Mouse (Mus musculus) left cerebral cortex, adult 2 months (tissue): Measurements from ENCODE around the gene Ctdsp1. TPM values are rescaled to one million over a fixed set of nuclear protein-coding genes. Genes with fewer than 3 reads are reported as not detected.
"Not testable (repeated sequence)": the region's sequence is repeated elsewhere in the genome, so short reads cannot be mapped to it uniquely, and the experiment has no call there.

Experiments used
- DNase-seq, 2 experiments: peaks; one replicate each; pipeline ENCODE4 v3.0.0; 2021 to 2022; ENCODE audit warnings: low spot score in 2 of 2, mixed read lengths in 1 of 2; ENCODE audit errors: extremely low spot score in 1 of 2
- H3K27ac ChIP-seq: fragments of 200-600 bp; 2 replicates; pipeline ENCODE4 v1.8.1; 2022
- H3K4me3 ChIP-seq: fragments of 200-600 bp; 2 replicates; pipeline ENCODE4 v1.8.1; 2022
- CTCF ChIP-seq: fragments of 200-600 bp; IDR thresholded peaks from 2 replicates; pipeline ENCODE4 v1.8.1; 2022; ENCODE audit warnings: antibody characterized with exemption, mild to moderate bottlenecking, moderate library complexity
- intact Hi-C: fragments of 180-260 bp; cut with DNase I; formaldehyde crosslinking; loops from one replicate; pipeline ENCODE4 v1.15.1; 2025
- total RNA-seq, 2 experiments: library from RNA; stranded (reverse); gene quantifications; 2 replicates each; pipeline ENCODE4 v1.2.3; 2021

Ctdsp1 gene
- total RNA-seq, 2 experiments from 2014 or later, result 21.6 to 25.6 TPM

DNA sequence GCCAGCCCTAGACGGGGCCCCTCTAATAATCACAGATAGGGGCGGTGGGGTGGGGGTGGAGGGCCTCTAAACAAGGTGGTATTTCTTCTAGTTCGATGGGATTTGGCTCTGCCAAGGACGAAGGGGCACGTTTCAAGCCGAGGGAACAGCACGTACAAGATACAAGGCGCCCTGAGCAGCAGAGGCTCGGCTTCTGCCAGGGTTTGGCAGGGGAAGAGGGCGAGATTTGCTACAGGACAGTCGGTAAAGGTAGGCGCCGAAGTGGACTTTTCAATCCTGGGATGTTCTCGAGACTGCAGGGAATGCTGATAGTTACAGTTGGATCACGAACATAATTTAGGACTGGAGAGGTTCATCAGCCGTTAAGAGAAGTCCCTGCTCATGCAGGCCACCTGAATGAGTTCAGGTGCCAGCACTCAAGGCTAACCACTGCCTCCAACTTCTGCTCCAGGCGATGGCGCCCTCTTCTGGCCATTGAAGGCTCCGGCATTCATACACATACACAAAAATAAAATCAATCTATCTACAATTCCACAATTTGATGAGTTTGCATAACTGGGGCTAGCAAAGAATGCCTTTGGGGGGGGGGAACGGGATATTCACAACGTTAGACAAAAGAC is 912 bp upstream of the Ctdsp1 start:
- Histone ChIP-seq H3K27ac (peak overlapping the region; percentile 28), H3K4me3 (no peak overlapping the region)
- peak; percentile 53 for TF ChIP-seq CTCF
- intact Hi-C loops, result loop anchor here (2.0 to 5.0 kb wide), 2 partner anchors 62 to 153 kb away; partner anchors contain the start of gene Arpc2
- no peak for DNase-seq

DNA sequence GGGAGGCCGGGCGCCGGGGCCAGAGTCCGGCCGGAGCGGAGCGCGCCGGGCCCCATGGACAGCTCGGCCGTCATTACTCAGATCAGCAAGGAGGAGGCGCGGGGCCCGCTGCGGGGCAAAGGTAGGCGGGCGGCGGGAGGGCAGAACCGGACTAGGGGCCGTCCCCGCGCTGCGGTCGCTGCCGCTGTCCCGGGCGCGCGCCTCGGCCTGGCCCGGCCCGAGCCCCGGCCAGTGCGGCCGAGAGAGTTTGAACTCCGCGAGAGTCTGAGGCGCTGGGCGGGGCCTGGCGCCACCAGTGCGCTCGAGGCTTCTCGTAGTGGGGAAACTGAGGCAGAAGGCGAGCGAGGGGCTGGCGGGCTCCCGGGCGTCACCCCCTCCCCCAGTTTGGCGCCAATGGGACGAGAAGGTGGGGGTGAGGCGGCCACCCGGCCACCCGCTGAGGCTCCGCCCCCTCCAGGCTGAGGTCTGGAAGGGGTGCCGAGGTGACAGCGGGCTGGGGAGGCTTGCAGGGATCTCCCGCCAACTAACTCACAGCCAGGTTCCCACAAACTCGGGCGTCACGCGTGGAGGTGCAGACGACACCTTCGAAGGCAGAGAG is 634 bp downstream of the Ctdsp1 start:
- TF ChIP-seq CTCF, result no peak
- peak in 1 of 2 experiments; percentile 51 for DNase-seq
- intact Hi-C loops, result loop anchor here (2.0 to 5.0 kb wide), 2 partner anchors 61 to 155 kb away; partner anchors contain the start of gene Arpc2
- Histone ChIP-seq H3K27ac (peak overlapping the region; percentile 92), H3K4me3 (peak overlapping the region; percentile 91)

DNA sequence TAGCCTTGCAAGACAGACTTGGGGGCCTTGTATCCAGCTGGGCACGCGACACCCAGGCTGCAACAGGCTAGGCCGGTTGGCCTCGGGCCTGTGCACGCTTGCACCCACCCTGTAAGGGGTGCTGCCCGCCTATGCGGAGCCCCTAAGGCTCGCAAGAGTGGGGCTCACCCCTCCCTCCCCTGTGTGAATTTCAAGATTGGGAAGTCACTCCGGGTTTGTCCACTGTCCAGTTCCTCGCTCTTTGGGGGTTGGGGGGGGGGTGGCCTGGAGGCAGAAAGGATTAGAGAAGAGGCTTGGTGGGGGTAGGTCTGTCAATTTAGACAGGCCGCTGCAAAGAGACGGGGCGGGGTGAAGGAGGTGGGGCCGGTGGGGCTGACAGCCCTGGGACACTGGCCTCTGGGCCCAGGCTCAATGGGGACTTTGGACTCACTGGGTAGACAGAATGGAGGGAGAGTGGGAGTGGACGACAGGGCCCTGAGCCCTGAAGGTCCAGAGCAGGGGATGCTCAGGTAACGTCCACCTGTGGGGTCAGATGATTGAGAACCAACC is 1.2 kb downstream of the Ctdsp1 start:
- Histone ChIP-seq H3K4me3 (peak overlapping the region; percentile 91), H3K27ac (peak overlapping the region; percentile 92)
- TF ChIP-seq CTCF, result no peak
- intact Hi-C loops, result loop anchor here (5.0 kb wide), 1 partner anchor 155 kb away; the partner anchor contains the start of gene Arpc2
- DNase-seq, result no peak

DNA sequence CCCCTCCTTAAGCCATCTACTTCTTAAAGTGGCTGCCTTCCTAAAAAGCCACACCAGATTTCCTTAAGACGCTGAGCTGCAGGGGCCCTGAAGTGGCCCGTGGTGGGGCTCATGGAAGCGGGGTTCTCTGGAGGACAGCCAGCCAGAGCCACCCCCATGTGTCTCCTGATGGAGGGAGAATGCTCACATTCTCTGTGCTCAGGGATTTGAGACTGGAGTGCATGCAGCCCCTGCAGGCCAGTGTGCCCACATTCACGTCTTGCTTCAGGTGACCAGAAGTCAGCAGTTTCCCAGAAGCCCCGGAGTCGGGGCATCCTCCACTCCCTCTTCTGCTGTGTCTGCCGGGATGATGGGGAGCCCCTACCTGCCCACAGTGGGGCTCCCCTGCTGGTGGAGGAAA is 1.7 kb downstream of the Ctdsp1 start:
- Histone ChIP-seq H3K4me3 (peak overlapping the region; percentile 91), H3K27ac (peak overlapping the region; percentile 55)
- intact Hi-C loops, result loop anchor here (5.0 kb wide), 1 partner anchor 156 kb away; the partner anchor contains the start of gene Arpc2
- no peak for TF ChIP-seq CTCF
- no peak for DNase-seq

DNA sequence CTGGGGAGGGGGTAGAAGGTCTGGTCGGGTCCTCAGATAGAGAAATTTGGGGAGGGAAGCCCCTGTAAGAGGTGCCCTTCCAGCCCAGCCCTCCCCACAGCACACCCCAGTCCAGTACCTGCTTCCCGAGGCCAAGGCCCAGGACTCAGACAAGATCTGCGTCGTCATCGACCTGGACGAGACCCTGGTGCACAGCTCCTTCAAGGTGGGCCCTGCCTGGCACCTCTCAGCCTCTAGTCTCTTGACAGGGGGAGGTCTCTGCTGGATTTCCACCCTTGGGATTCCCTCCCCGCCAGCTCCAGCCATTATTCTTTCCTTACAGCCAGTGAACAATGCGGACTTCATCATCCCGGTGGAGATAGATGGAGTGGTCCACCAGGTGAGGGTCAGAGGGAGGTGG is 2.4 kb downstream of the Ctdsp1 start:
- TF ChIP-seq CTCF, result no peak
- intact Hi-C loops, result loop anchor here (5.0 kb wide), 1 partner anchor 156 kb away; the partner anchor contains the start of gene Arpc2
- no peak overlapping the region for H3K27ac ChIP-seq
- H3K4me3 ChIP-seq, result no peak overlapping the region
- DNase-seq, result no peak

DNA sequence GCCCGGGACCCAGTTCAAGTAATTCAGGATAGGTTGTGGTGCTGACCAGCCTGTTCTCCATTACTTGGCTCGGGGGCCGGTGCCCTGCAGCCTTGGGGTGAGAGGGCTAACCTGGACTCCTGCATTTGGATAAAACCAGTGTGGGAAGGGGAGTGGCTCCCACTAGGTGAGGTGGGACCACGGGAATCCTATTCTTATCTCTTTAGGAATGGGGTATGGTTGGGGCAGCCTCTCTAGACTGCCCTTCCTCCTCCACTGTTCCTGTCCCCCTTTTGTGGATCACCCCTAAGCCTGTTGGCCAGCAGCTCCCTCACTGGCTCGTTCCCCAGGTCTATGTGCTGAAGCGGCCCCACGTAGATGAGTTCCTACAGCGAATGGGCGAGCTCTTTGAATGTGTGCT is 3.0 kb downstream of the Ctdsp1 start:
- H3K27ac ChIP-seq, result no peak overlapping the region
- TF ChIP-seq CTCF, result no peak
- no peak overlapping the region for H3K4me3 ChIP-seq
- DNase-seq, result no peak
- intact Hi-C loops, result loop anchor here (5.0 kb wide), 1 partner anchor 157 kb away; the partner anchor contains the start of gene Arpc2

DNA sequence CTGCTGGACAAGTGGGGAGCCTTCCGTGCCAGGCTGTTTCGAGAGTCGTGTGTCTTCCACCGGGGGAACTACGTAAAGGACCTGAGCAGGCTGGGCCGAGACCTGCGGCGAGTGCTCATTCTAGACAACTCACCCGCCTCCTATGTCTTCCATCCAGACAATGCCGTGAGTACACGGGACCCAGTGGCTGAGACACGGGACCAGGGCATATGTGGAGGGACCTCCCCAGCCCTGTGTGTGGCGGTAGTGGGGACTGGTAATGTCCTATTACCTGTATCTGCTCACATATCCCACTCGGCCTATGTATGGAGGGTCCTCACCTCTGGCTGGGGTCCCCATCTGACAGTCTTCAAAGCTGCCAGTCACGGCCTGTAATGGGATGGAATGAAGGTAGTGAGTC is 3.5 kb downstream of the Ctdsp1 start:
- no peak overlapping the region for H3K27ac ChIP-seq
- no peak overlapping the region for H3K4me3 ChIP-seq
- no peak for TF ChIP-seq CTCF
- no peak for DNase-seq
- intact Hi-C loops, result loop anchor here (5.0 kb wide), 1 partner anchor 158 kb away; the partner anchor contains the start of gene Arpc2

DNA sequence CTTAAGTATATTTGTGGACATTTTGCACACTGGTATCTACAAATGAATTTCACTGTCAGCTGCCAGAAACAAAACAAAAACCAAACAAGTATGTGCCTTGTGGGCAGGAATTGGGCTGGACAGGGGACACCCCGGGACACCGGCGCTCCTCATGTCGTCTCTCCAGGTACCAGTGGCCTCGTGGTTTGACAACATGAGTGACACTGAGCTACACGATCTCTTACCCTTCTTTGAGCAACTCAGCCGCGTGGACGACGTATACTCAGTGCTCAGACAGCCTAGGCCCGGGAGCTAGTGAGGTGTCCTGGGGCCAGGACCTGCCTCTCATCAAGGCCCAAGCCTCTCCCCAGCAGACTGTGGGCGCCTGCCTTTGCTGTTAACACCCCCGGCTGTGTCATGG is 4.0 kb downstream of the Ctdsp1 start:
- H3K27ac ChIP-seq, result no peak overlapping the region
- intact Hi-C loops, result no loop called here
- DNase-seq, result no peak
- no peak overlapping the region for H3K4me3 ChIP-seq
- TF ChIP-seq CTCF, result no peak

DNA sequence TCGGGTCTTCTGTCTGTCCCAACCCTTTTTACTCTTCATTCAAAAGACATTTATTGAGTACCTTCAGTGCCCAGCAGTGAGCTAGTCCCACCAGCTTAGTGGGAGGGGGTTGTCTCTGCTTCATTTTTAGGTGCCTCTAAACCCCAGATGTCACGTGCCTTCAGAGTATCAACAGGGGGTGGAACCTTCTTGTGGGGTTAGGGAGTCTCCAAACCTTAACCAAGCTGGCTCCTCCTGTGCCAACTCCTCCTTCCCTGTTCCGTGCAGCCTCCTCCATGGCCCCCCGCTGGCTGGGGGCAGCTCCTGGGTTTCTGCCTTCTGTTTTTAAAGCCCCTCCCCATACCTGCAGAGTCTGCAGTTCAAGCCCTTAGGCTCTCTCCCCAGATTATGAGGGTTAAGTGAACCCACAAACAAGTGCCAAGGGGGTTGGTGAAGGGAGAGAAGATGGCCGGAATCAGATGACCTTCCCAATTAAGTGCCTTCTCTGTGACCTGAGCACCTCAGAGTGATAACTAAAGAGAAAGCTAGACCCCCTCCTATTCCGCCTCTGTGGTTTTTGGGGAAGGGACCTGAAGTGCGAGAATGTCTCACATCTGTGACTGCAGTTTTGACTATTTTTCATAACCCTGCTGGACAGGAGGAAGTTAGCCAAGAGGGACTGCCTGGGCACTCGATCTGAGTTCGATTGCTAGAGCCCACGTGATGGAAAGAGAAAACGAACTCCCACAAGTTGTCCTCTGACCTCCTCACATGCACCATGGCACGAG is 5.3 kb downstream of the Ctdsp1 start:
- DNase-seq, intact Hi-C loops: not testable (repeated sequence)
- peak overlapping the region; percentile 49 for H3K4me3 ChIP-seq
- peak overlapping the region; percentile 77 for H3K27ac ChIP-seq

DNA sequence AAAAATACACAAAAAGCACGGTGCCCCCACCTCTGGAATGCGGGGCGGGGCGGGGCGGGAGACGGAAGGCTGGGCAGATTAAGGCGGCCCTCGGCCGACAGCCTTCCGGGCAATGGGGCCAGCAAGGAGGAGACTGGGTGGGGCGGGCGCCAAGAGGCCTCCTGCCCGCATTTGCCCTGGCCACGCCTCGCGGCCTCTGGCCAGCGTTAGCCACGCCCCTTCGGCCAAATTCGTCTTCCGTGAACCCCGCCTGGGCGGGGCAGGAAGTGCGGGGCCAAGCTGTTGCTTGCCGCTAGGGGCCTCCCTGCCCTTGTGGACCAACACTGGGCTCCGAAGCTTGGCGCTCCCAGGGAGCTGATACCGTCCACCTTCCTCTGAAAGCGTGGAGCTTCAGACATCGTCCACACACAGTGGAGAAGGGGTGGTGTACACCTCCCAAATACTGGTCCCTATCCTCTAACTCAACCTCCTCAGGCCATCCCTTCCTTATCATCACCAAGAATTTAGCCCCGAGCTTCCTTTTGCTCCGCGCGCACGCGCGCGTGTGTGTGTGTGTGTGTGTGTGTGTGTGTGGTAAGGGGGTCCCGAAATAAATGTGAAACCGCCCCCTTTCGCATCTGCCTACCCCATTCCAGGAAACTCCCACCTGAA is 6.1 kb downstream of the Ctdsp1 start:
- peak; percentile 79 for TF ChIP-seq CTCF
- intact Hi-C loops, result no loop called here
- peak; percentile 87 to 91 for DNase-seq
- H3K27ac ChIP-seq, result peak overlapping the region; percentile 77
- H3K4me3 ChIP-seq, result peak overlapping the region; percentile 49

DNA sequence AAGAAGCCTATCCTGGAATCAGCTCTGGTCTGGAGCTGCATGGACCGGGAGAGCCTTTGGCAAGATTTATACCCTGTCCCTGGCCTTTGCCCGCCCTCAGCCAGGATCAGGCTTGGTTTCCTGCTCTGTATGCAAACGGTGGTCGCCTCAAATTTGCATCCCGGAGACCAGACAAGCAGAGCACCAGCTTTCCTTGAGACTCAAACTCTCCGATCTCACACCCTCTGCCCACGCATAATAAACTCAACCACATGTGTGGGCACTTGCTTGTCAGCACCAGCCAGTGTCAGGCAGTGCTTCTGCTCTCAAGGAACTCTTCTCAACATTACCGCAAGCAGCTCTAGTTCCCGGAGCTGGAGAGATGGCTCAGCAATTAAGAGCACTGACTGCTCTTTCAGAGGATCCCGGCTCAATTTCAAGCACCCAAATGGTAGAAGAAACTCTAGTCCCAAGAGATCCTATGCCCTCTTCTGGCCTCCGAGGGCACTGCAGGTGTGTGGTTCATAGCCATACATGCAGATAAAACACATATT is 6.7 kb downstream of the Ctdsp1 start:
- DNase-seq, result peak; percentile 47 to 52
- Histone ChIP-seq H3K4me3 (peak overlapping the region; percentile 49), H3K27ac (peak overlapping the region; percentile 77)
- intact Hi-C loops, result loop anchor here (1.0 kb wide), 1 partner anchor 52 kb away; no protein-coding TSS in a partner anchor
- peak; percentile 70 for TF ChIP-seq CTCF
